Mouse (Mus musculus) testis, postnatal 10 days (tissue): ENCODE results near the gene Sdc1.

Source experiments
- DNase-seq: peaks from one replicate; pipeline ENCODE4 v3.0.0; 2021; ENCODE audit warnings: low spot score

Gene Sdc1

DNA sequence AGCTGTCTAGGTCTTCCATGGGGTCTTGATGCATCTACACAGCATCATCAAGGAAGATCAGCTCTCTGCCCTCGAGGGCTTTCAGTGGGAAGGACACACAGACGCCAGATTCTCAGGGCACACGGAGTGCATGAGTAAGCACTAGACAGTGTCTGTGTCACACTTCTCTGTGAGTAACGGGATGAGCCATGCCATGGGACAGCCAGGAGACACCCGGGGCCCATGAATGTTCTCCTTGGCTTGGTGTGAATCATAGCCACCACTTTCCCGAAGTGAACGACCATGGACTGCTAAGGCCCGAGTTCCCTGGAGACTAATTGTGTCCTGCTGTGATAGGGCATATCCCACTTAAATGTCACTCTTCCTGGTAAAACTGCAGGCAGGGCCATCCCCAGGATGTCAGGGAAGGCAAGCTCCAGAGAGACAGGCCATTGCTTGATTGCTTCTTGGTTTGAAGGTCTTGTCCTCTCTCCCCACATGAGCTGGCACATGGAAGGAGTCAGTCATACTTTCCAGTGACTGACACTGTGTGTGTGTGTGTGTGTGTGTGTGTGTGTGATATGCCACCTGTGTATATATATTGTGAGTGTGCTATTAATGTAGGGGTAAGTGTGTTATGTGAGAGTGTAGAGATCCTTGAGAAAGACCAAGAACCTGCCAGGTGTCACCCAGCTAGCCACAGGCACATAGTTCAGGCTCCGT, 56.0 kb downstream of the Sdc1 start:
- no peak for DNase-seq

DNA sequence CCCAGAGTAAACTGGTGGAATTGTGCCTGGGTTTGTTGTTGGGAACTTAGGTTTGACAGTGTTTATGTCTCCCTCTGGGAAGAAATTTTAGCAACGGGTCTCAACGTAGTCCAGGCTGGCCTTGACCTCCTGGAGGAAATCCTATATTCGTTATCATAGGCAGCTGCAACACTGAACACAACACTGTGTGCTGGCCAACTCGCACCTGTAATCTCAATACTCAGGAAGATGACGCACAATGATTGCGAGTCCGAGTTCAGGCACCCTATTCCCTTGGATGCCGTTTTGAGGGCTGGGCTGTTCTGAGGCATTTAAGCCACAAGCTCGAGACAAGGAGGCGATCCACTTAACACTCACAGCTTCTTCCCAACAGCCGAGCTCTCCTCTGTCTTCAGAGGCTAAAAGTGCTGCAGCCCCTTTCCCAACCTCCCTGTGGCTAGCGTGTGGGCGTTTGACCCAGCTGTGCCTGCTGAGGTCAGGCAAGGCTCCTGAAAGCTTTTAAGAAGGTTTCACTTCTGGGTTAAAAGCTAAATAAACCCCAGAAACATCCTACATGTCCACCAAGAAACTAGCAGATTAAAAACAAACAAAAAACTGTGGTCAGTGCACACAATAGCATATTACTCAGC, 58.0 kb downstream of the Sdc1 start:
- DNase-seq = no peak

DNA sequence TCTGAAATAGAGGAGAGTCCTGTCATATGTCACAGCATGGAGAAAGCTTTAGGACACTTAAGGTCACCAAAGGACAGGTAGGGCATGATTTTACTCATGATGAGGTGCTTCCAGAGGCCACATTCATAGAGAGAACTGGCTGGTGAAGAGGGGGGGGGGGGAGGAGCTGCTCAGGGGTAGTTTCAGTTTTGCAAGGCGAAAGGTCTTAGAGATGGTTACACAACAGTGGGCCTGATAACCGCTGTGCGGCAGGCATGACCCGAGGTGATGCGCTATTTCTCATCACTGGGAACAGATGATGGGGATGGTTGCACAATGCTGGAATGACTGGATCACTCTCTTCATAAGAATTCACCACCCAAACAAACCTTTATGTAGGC, 58.5 kb downstream of the Sdc1 start:
- no peak for DNase-seq

DNA sequence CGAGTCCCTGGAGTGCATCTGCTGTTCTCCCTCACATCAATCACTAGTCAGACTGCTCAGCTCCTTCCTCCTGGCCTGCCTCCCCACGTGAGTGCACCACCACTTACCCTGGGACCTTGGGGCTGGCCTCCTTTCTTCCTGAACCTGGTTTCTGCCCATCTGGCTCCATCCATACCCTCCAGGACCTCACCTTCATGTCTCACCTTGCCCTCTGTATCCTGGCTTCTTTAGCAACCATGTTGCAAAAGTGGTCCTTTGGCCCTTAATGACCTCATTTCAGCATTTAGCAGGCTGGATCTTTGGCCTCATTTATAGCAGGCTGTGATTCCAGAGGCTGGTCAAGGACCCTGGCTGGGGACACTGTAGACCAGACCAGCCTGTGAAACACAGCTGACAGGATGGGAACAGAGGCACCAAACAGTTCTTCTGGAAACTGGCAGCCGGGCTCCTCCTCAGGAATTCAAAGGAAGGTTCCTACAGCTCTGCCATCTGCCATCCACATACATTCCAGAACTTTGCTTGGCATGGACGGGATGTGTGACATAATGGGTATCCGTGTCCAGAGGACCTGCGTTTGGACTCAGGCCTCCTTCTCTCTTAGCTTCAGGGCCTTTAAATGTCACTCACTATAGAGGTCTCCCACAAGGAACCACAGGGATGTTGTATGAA, 60.0 kb downstream of the Sdc1 start:
- DNase-seq = no peak

DNA sequence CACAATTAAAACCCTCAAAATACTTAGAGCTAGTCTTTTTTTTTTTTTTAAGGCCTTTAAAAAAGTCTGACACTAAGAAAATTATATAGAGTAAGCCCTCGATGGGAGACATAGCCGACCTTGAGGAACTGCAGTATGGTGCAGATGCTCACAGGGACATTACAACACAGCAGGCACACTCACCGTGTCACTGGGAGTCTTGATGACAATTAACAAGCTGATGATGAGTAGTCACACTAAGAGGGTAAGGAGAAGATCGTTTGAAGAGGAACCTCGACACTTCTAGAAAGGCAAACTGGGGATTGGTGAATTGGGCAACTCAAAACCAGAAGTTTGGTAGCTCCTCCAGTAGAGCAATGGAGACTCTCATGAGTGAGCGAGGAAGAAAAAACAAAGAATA, 60.6 kb downstream of the Sdc1 start:
- no peak for DNase-seq

DNA sequence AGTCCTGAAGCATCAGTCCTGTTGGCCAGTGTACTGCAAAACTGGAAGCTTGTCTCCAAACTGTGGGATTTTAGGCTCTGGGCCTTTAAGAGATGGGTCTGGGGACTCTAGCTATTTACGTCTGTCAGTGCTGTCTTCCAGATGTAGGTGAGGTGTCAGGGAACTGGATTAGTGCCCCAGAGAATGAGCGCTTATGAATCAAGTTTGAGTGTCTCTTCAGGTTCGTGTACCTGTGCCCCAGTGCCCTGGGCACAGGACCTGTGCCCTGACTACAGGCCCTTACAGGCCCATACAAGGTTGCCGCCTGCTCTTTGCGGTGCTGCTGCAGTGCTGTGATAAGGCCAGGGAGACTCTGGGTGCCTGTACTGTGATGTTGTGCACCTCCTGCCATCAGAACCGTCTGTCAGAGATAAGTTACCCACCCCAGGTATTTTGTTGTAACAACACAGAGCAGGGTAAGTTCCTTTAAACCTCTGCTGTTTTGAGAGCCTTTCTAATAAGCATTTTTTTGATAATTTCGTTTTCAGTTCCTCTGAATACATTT, 69.7 kb downstream of the Sdc1 start:
- no peak for DNase-seq

DNA sequence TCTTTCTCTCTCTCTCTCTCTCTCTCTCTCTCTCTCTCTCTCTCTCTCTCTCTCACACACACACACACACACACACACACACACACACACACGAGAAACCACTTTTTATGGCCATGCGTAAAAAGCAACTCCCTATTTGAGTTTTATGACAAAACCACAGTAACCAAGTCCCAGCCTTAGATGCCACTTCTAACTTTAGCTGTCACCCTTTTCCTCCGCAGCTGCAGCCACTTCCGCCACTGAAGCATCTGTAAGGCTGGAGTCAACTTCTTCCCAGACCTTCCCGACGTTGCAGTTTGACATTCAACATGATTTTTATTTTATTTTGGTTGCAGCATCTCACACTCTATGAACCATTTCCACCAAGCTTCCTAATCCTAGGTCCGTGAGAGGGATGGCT, 71.6 kb downstream of the Sdc1 start:
- no peak for DNase-seq
